Mouse (Mus musculus) kidney, embryonic 14.5 days (tissue): ENCODE measurements around the gene Zbtb32. TPM values are rescaled to one million over a fixed set of nuclear protein-coding genes. Genes with fewer than 3 reads are reported as not detected.

Experiments used
- ATAC-seq: fragments of 200-750 bp; cut with Nextera tagmentation; 2 replicates; pipeline ENCODE4 v1.8.0; 2017; ENCODE audit warnings: moderate number of reproducible peaks, mild to moderate bottlenecking, moderate TSS enrichment, moderate library complexity; ENCODE audit not compliant: low FRiP score, low TSS enrichment
- H3K27ac ChIP-seq: fragments of 300-500 bp; sonication (generic); 2 replicates; pipeline ENCODE4 v1.5.1; 2014; ENCODE audit warnings: low read depth, mild to moderate bottlenecking, low read length, moderate library complexity, mixed read lengths
- H3K27me3 ChIP-seq: fragments of 300-500 bp; sonication (generic); 2 replicates; pipeline ENCODE4 v1.6.1; 2014; ENCODE audit warnings: mild to moderate bottlenecking, low read length; ENCODE audit not compliant: control insufficient read depth, insufficient read depth
- H3K36me3 ChIP-seq: fragments of 300-500 bp; sonication (generic); 2 replicates; pipeline ENCODE4 v1.6.1; 2014; ENCODE audit warnings: low read length, mixed read lengths; ENCODE audit not compliant: control insufficient read depth, insufficient read depth
- H3K4me1 ChIP-seq: fragments of 300-500 bp; sonication (generic); 2 replicates; pipeline ENCODE4 v1.6.1; 2014; ENCODE audit warnings: low read length, mixed read lengths; ENCODE audit not compliant: control insufficient read depth, insufficient read depth
- H3K4me2 ChIP-seq: fragments of 300-500 bp; sonication (generic); replicated peaks from 2 replicates; pipeline ENCODE4 v1.6.1; 2014; ENCODE audit warnings: low read depth, mild to moderate bottlenecking, low read length
- H3K4me3 ChIP-seq: fragments of 300-500 bp; sonication (generic); 2 replicates; pipeline ENCODE4 v1.5.1; 2014; ENCODE audit warnings: mild to moderate bottlenecking, low read length
- H3K9ac ChIP-seq: fragments of 300-500 bp; sonication (generic); 2 replicates; pipeline ENCODE4 v1.6.1; 2014; ENCODE audit warnings: low read depth, mild to moderate bottlenecking, low read length, moderate library complexity
- H3K9me3 ChIP-seq: fragments of 300-500 bp; sonication (generic); 2 replicates; pipeline ENCODE4 v1.6.1; 2016; ENCODE audit warnings: low read length; ENCODE audit not compliant: control insufficient read depth
- WGBS: fragments of 180-500 bp; shearing (Covaris S2); extraction: QIAGEN DNeasy Blood & Tissue Kit; methylation state at CpG from one replicate; pipeline ENCODE4 v1.1.7; 2014; 5-methylcytosine and 5-hydroxymethylcytosine counted together
- polyA plus RNA-seq: library from polyadenylated mRNA; unstranded; fragments of >200 nt; fragmentation: Nextera tagmentation; extraction: Ambion mirVana; gene quantifications from 2 replicates; pipeline ENCODE4 v1.2.1, GENCODE M21; 2014

Zbtb32 gene
- polyA plus RNA-seq, 1 experiment from 2014 or later, result 0.22 TPM

DNA sequence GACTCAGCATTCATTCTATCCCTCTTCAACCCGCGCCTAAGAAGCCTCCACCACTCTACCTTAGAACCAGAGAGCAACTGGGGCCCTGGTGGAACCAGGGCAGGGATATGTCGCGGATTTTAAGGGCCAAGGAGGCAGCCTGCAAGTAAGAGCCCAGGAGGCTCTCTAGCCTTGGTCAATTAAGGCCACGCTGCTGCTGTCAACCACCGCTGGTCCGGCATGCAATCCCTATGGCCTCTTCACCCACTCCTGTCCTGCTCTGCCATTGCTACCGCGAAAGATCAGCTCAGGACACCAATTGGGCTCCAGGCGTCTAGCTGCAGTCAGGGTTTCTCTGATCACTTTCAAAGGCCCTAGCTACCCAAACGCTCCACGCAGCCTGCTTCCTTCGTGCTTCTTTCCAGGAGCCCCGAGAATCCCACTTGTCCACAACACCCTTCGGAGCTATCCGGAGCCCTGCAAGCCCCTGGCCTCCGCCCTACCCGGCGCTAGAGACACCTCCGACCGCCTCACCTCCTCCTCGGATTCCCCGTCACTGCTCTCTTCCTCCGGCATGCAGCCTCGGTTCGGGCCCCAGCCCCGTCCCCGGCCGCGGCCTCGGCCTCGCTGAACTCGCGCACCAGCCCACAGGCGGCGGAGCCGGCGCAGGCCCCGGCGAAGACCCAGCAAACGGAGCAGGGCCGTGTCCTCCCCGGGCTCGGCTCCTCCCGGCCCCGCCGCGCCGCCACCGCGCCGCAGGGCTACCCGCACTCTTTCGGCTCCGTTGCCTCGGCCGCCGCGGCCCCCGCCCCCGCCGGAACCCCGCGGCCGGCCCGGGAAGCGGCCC lies 10.7 kb downstream of the Zbtb32 start:
- Histone ChIP-seq H3K9ac (peak overlapping the region; percentile 95), H3K27me3 (no peaks in the 10 kb centered on the region), H3K4me2 (peak overlapping the region; percentile 74), H3K9me3 (no peaks in the 10 kb centered on the region), H3K4me3 (peak overlapping the region; percentile 96), H3K36me3 (peaks cover 39% of the 10 kb centered on the region), H3K4me1 (peaks cover 11% of the 10 kb centered on the region), H3K27ac (peak overlapping the region; percentile 89)
- peak; percentile 38 for ATAC-seq
- WGBS, result under 1% methylated on average over 66 of the region's 67 CpGs

DNA sequence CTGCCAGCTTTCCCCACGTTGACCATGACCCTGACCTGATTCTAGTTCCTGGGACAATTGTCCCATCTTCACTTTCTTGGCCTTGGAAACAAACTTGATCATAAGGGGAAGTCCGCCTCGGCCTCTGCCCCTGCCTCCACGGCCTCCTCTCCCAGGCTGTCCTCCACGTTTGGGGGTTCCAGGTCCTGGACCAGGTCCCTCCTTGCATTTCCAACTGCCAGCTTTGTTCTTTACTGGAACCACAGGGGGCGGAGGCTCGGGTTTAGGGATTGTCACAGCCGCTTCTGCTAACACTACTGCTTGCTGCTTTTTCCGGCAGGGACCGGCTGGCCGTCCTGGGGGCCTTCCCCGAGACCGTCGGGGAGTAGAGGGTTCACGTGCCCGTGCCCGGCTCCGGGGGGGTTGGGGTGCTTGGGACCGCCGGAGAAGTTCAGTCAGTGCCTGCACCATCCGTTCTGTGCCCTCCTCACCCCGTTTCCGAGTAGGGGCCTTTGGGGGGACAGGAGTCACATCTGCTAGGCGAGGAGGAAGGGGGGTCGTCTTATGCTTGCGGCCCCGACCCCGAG lies 12.2 kb downstream of the Zbtb32 start:
- ATAC-seq, result no peak
- H3K9ac ChIP-seq, result no peak overlapping the region
- no peaks in the 10 kb centered on the region for H3K9me3 ChIP-seq
- no peaks in the 10 kb centered on the region for H3K27me3 ChIP-seq
- H3K4me3 ChIP-seq, result peak overlapping the region; percentile 96
- H3K36me3 ChIP-seq, result peaks cover 54% of the 10 kb centered on the region
- 89% methylated on average over 26 of the region's 28 CpGs for WGBS
- H3K4me2 ChIP-seq, result no peak overlapping the region
- H3K4me1 ChIP-seq, result peaks cover 11% of the 10 kb centered on the region
- H3K27ac ChIP-seq, result no peak overlapping the region

DNA sequence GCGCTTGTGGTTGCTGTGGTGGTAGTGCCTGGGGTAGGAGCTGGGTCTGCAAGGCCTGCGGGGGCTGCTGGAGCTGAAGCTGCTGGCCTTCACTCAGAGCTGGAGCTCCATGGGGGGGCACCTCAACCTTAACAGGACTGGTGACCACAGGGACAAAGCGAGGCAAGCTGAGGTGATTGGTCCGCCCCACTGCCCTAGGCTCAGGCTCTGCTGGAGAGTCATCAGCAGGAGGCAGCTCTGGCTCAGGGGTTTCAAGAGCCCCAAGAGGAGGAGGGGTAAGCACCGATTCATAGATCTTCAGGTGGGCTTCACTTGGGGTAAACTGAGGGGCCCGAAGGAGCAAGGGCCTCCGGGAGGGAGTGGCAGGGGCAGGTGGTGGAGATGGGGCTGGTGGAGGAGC lies 13.5 kb downstream of the Zbtb32 start:
- Histone ChIP-seq H3K27me3 (no peaks in the 10 kb centered on the region), H3K36me3 (peaks cover 66% of the 10 kb centered on the region)
- 97% methylated on average over 7 of the region's 7 CpGs for WGBS

DNA sequence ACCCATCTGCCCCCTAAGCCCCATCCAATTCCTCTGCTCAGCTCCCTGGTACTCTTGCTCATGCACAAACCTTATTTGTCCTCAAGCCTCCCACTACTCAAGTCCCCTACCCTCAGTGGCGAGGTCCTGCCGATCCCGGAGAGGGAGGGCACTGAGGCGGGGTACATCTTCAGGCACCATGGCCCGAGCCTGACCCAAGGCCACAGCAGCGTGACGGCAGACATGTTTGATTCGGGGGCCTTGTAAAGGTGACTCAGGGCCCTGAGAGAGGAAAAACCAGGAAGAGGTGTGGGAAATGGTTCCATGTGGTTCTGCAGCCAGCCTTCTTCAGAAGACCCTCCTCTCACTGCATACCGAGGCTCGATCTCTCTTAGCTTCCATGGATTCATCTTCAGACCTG lies 14.4 kb downstream of the Zbtb32 start:
- peaks cover 8% of the 10 kb centered on the region for H3K4me1 ChIP-seq
- no peak overlapping the region for H3K4me3 ChIP-seq
- no peak overlapping the region for H3K4me2 ChIP-seq
- no peaks in the 10 kb centered on the region for H3K27me3 ChIP-seq
- ATAC-seq, result no peak
- H3K9me3 ChIP-seq, result no peaks in the 10 kb centered on the region
- H3K36me3 ChIP-seq, result peaks cover 75% of the 10 kb centered on the region
- WGBS, result 93% methylated on average over 10 of the region's 10 CpGs
- H3K27ac ChIP-seq, result no peak overlapping the region
- H3K9ac ChIP-seq, result no peak overlapping the region

More for the DNA sequence above, 13.5 kb downstream of the Zbtb32 start:
- Histone ChIP-seq H3K4me3 (no peak overlapping the region), H3K4me2 (no peak overlapping the region), H3K9me3 (no peaks in the 10 kb centered on the region), H3K27ac (no peak overlapping the region), H3K9ac (no peak overlapping the region), H3K4me1 (peaks cover 11% of the 10 kb centered on the region)
- no peak for ATAC-seq

DNA sequence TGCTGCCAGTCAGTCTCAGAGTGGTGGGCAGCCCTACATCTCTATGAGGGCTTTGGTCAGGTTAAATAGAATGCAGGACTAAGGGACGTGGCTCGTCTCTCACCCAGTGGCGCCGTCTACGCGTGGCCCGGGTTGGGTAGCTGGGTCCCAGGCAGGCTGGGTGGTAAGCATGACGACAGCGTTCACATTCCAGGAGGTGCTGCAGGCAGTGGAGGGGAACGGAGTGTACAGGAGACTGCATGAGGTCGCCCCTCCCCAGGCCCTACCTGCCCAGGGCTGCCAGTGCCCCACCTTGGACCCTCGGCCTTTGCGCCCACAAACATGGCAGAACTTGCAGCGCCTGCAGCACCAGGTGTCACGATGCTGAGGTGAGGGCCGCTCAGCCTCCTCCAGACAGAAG lies 17.2 kb downstream of the Zbtb32 start:
- H3K9ac ChIP-seq, result no peak overlapping the region
- no peaks in the 10 kb centered on the region for H3K4me1 ChIP-seq
- H3K27ac ChIP-seq, result no peak overlapping the region
- H3K4me3 ChIP-seq, result no peak overlapping the region
- peaks cover 98% of the 10 kb centered on the region for H3K36me3 ChIP-seq
- H3K4me2 ChIP-seq, result no peak overlapping the region
- ATAC-seq, result no peak
- no peaks in the 10 kb centered on the region for H3K27me3 ChIP-seq
- no peaks in the 10 kb centered on the region for H3K9me3 ChIP-seq
- 92% methylated on average over 16 of the region's 16 CpGs for WGBS

DNA sequence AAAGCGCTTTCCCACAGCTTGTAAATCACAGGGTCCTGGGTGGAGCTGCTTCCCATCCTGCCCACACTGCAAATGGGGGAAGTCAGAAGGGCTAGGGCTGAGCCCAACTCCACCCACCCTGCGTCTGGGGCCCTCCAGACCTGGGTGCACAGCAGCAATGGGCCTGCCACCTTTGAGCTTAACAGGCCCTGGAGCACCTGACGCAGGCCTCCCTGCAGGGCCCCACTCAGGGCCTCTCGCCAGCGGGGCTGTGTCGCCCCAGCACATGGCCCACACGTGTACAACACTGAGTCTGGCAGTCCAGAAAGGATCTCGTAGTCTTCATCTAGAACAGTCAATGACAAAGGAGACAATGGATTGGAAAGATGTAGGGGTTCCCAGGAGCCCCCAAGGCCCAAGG lies 18.8 kb downstream of the Zbtb32 start:
- ATAC-seq, result no peak
- H3K4me3 ChIP-seq, result no peak overlapping the region
- H3K36me3 ChIP-seq, result peaks cover 98% of the 10 kb centered on the region
- WGBS, result 97% methylated on average over 8 of the region's 8 CpGs
- H3K4me1 ChIP-seq, result no peaks in the 10 kb centered on the region
- H3K4me2 ChIP-seq, result no peak overlapping the region
- H3K9ac ChIP-seq, result no peak overlapping the region
- no peak overlapping the region for H3K27ac ChIP-seq
- H3K27me3 ChIP-seq, result no peaks in the 10 kb centered on the region
- H3K9me3 ChIP-seq, result no peaks in the 10 kb centered on the region

DNA sequence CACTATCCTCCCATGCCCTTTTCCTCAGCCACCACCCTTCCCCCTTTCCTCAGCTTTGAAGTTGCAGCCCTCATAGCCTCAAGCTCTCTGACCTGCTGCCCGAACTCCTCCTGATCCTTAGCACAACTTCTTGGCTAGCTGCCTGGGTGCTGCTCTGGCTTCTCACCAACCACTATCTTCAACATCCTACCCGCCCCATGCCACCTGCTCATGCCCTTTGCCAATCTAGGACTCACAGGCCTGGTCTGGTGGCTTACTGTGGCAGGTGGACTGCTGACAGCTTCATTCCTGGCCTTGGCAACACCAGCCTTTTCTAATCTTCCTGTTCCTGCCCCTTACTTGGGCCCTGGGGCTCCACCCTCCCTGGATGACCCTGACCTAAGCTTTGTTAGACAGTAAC lies 25.7 kb downstream of the Zbtb32 start:
- H3K27me3 ChIP-seq, result no peaks in the 10 kb centered on the region
- peaks cover 100% of the 10 kb centered on the region for H3K36me3 ChIP-seq
- H3K9me3 ChIP-seq, result no peaks in the 10 kb centered on the region
- H3K4me2 ChIP-seq, result no peak overlapping the region
- no peak for ATAC-seq
- no peaks in the 10 kb centered on the region for H3K4me1 ChIP-seq
- H3K9ac ChIP-seq, result no peak overlapping the region
- H3K27ac ChIP-seq, result no peak overlapping the region
- no peak overlapping the region for H3K4me3 ChIP-seq
- WGBS, result 81% methylated on average over 2 of the region's 2 CpGs

DNA sequence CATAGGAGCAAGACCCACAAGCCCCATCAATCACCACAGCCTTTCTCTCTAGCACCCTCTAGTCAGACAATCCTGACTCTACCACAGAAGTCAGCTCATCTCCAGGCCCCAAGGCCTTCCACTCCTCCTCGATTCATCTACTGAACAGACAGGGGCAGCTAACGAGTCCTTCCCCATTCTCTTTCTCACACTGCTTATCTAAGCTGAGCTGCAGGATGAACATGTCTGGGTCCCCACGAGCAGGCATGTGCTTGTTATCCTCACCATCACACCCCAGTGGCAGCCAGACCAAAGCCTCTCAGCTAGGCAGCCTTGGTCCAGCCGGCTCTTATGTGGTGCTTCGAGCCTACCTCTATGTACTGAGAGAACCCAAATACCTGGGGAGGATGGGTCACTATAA lies 26.3 kb downstream of the Zbtb32 start:
- H3K4me2 ChIP-seq, result no peak overlapping the region
- H3K27me3 ChIP-seq, result no peaks in the 10 kb centered on the region
- H3K4me3 ChIP-seq, result no peak overlapping the region
- H3K36me3 ChIP-seq, result peaks cover 97% of the 10 kb centered on the region
- no peaks in the 10 kb centered on the region for H3K4me1 ChIP-seq
- WGBS, result 89% methylated on average over 5 of the region's 5 CpGs
- H3K9me3 ChIP-seq, result no peaks in the 10 kb centered on the region
- no peak overlapping the region for H3K27ac ChIP-seq
- no peak for ATAC-seq
- H3K9ac ChIP-seq, result no peak overlapping the region

DNA sequence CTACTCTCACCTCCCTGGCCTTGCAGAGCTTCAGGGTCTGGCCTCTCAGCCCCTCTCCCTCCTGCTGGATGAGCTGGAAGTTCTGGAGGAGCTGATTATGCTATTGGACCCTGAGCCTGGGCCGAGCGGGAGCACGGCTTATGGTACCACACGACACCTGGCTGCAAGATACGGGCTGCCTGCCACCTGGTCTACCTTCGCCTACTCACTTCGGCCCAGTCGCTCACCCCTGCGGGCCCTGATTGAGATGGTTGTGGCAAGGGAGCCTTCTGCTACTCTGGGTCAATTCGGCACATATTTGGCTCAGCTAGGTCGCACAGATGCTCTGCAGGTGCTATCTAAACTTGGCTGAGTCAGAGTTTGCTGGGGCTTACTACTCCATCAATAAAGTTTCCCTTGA lies 31.2 kb downstream of the Zbtb32 start:
- H3K9ac ChIP-seq, result no peak overlapping the region
- H3K36me3 ChIP-seq, result peaks cover 75% of the 10 kb centered on the region

More for the DNA sequence above, 31.2 kb downstream of the Zbtb32 start:
- no peak for ATAC-seq
- H3K4me1 ChIP-seq, result 0 out of 2 replicates have a peak, but pooled peaks cover 6% of the 10 kb centered on the region
- no peak overlapping the region for H3K4me3 ChIP-seq
- WGBS, result 94% methylated on average over 11 of the region's 11 CpGs
- no peak overlapping the region for H3K4me2 ChIP-seq
- no peaks in the 10 kb centered on the region for H3K9me3 ChIP-seq
- H3K27me3 ChIP-seq, result no peaks in the 10 kb centered on the region
- no peak overlapping the region for H3K27ac ChIP-seq
